Mouse (Mus musculus) T-cell, adult 66 days (primary cell): ENCODE results near the gene Lzts2. TPM values are rescaled to one million over a fixed set of nuclear protein-coding genes. Genes with fewer than 3 reads are reported as not detected.

Experiments used
- total RNA-seq, 2 experiments: library from RNA; stranded (reverse); gene quantifications; 3 replicates in 1 of 2; 4 replicates in 1 of 2; pipeline ENCODE4 v1.2.4; 2023

Lzts2 gene
- total RNA-seq: 1 to 10 TPM; 2.1 to 2.8 TPM

GRCm38 (mm10) chr19:45014335-45014971 is at the start of gene Lzts2:
TSS of gene Lzts2 (plus strand) at chr19:45014414.

GRCm38 (mm10) chr19:44988831-44989566 is 25.2 kb upstream of the Lzts2 start, which contains the start of gene Sema4g:
TSS of gene Sema4g (plus strand) at chr19:44989101.

GRCm38 (mm10) chr19:45005444-45005843 is 8.8 kb upstream of the Lzts2 start, which contains the start of gene Twnk:
TSS of gene Twnk (plus strand) at chr19:45005663.

GRCm38 (mm10) chr19:45005957-45006712 is 8.1 kb upstream of the Lzts2 start, which contains the start of gene Mrpl43:
TSS of gene Mrpl43 (minus strand) at chr19:45006442.

GRCm38 (mm10) chr19:45045651-45046050 is 31.4 kb downstream of the Lzts2 start, which contains the start of gene Pdzd7:
TSS of gene Pdzd7 (minus strand) at chr19:45045717.

GRCm38 (mm10) chr19:45047417-45047934 is 33.3 kb downstream of the Lzts2 start, which contains the start of gene Sfxn3:
TSS of gene Sfxn3 (plus strand) at chr19:45047503.

GRCm38 (mm10) chr19:45074580-45075322 is 60.5 kb downstream of the Lzts2 start, which contains the start of gene Kazald1:
TSS of gene Kazald1 (plus strand) at chr19:45075241.

Other genes starting within 250 kb of the Lzts2 start
- 10 to 100 TPM; 42.1 to 44.5 TPM for gene Slf2, start 83.3 kb upstream of the Lzts2 start, total RNA-seq
- 1 to 10 TPM; 1.5 to 1.8 TPM for gene Sema4g, start 25.3 kb upstream of the Lzts2 start, total RNA-seq
- gene Twnk, start 8.8 kb upstream of the Lzts2 start, total RNA-seq: 10 to 100 TPM; 12.0 to 16.5 TPM
- 10 to 100 TPM; 24.8 to 29.6 TPM for gene Mrpl43, start 8.0 kb upstream of the Lzts2 start, total RNA-seq
- not detected for gene Pdzd7, start 31.3 kb downstream of the Lzts2 start, total RNA-seq
- 10 to 100 TPM; 57.0 to 61.1 TPM for gene Sfxn3, start 33.1 kb downstream of the Lzts2 start, total RNA-seq
- under 1 TPM in 1 of 2 experiments, not detected in 1; 0.35 TPM for gene Kazald1, start 60.8 kb downstream of the Lzts2 start, total RNA-seq
- not detected for gene Tlx1, start 136.3 kb downstream of the Lzts2 start, total RNA-seq
- gene Lbx1, start 221.4 kb downstream of the Lzts2 start, total RNA-seq: not detected